Mouse (Mus musculus) frontal cortex, postnatal 36 days (tissue): ENCODE results near the gene Cd101.
A peak's percentile ranks its signal among the peaks of the same experiment; 100 is the strongest.

Source experiments
- DNase-seq, 2 experiments: peaks; one replicate each; pipeline ENCODE4 v3.0.0; 2022; ENCODE audit warnings: low spot score in 2 of 2

Cd101 gene

GRCm38 (mm10) chr3:101003575-101004356 is 25.6 kb downstream of the Cd101 start:
- DNase-seq, result no peak

GRCm38 (mm10) chr3:100999732-101000131 is 29.6 kb downstream of the Cd101 start:
- no peak for DNase-seq

DNA sequence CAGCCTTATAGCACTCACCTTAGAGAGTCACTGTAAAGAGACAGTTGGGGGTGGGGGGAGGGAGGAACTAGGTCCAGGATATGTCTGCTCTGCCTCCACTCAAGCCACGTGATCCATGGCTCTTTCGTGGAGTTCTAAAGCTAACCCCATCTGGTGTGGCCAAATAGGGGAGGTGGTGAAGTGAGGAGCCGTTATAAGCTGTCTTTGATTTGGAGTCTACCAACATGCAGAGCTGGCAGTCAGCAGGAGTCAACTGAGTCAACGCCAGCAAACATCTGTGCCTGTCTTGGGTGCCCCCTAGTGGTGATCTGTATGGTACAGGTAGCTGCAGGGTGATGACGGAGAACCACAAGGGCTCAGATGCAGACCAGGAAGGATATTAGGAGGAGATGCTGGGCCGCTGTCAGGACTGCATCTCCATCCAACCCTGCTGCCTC is 30.4 kb downstream of the Cd101 start:
- peak; percentile 56 to 70 for DNase-seq

GRCm38 (mm10) chr3:100997785-100998570 is 31.4 kb downstream of the Cd101 start:
- peak in 1 of 2 experiments; percentile 38 for DNase-seq

DNA sequence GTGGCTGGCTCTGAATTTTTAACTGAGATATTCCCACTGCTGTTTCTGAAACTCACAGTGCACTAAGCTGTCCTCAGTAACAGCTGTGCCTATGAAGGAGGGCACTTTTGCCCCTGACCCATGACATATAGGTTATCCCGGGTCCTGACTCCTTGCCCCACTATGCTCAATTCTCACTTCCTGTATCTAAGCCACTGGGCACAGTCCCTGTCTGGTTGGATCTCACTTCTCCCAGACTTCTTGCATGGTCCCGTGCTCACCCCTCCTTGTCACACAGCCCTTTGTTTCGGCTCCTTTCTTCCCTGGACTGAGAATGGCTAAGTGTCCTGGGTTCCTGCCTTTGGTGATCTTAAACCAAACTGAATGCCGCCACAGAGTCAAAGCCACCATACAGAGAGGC is 35.1 kb downstream of the Cd101 start:
- DNase-seq, result no peak

DNA sequence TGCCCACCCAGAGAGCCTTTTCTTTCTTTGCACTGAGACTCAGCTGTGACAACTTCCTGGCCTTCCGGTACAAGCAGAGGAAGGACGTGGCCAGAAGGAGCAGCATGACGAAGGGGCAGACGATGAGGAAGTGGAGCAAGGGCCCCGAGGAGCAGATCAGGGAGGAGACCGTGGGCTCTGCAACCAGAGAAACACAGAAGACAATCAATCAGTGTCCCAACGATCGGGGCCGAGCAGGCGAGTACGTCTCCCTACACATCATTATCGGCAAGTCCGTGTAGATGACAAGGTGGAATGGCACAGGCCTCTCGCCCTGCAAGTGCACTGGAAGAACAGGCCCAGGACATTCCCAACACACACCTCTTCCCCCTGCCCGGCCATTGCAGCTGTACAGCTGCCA is 35.6 kb downstream of the Cd101 start:
- DNase-seq, result no peak

GRCm38 (mm10) chr3:100993158-100993557 is 36.2 kb downstream of the Cd101 start:
- no peak for DNase-seq

- DNase-seq, result no peak
Measured at GRCm38 (mm10) chr3:100990231-100990630, 39.1 kb downstream of the Cd101 start.

GRCm38 (mm10) chr3:100989417-100989816 is 39.9 kb downstream of the Cd101 start:
- no peak for DNase-seq

- DNase-seq, result no peak
Measured at GRCm38 (mm10) chr3:100979290-100979689, 50.1 kb downstream of the Cd101 start.

DNA sequence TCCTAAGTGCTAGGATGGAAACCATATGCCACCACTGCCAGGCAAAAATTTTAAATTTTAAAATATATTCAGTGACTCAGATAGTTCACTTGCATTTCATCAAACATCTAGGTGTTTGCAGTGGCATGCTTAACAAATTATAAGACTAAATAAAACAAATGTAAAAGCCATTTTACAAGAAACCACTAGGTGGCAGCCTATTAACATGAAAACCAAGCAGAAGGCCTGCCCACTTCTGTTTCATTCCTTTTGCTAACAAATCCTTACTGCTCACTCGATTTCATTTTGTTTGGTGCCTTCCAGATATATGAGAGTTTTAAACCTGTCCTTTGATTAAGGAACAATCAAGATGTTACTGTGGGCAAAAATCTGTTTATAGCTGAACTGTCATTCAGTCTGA is 55.5 kb downstream of the Cd101 start:
- DNase-seq, result peak in 1 of 2 experiments; percentile 42

DNA sequence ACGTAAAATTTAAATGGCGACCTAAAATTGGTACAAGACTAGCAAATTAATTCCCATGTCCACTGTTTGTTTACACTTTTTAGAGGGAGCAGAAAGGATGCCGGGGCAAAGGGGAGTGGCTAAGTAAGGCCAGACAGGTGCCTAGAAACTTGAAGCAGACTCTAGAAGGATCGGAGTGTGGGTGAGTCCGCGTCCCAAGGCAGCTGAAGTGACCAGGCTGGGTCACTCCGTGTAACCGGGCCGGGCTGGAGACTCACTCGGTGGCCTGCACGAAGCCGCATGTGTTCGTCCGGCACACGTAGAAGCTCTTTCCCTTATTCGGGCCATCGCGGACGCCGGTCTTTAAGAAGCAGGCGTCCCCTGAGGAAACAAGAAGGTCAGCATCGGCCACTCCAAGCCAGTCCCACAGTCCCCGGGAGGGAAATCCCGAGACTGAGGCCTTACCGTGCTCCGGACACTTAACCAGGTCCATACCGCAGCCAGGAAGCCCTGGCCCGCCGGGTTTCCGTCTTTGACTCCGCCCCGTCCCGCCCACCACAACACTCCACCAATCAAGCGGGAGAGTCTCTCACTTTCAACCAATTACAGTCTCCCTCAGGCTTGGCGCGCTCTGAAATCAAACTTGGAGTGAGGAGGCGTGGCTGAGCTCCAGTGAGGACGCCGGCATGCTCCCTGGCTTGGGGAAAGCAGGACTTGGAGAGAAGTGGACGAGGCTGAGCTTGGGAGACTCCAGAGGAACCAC is 60.0 kb downstream of the Cd101 start, which contains the start of gene Ttf2:
Ttf2 (minus strand) TSS at position 488 of the 742 bp plus-strand sequence.
- DNase-seq, result peak; percentile 85 to 88

GRCm38 (mm10) chr3:100963849-100964542 is 65.4 kb downstream of the Cd101 start:
- peak; percentile 46 to 79 for DNase-seq

GRCm38 (mm10) chr3:100961501-100961900 is 67.9 kb downstream of the Cd101 start:
- no peak for DNase-seq

- DNase-seq, result no peak
Measured at GRCm38 (mm10) chr3:100961007-100961406, 68.3 kb downstream of the Cd101 start.

- no peak for DNase-seq
Measured at GRCm38 (mm10) chr3:100954616-100955015, 74.7 kb downstream of the Cd101 start.

GRCm38 (mm10) chr3:100951531-100951930 is 77.8 kb downstream of the Cd101 start:
- DNase-seq, result no peak

DNA sequence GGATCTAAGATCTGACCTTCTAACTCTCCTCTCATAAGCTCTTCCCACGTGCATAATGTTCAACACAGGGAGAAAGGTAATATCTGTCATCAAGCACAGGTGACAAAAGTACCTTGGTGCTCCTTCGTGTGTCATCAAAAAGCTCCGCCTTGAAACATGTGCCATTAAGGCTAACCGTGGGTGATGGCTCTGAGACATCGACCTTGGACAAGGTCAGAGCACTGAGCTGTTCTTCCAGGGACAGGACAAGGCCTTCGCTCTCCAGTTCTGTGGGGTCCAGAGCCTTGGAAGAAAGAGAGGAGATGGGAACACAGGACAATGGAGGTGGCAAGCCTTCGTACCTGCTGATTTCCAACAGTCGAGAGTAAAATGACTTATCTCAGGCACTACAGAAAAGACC is 82.1 kb downstream of the Cd101 start:
- no peak for DNase-seq
